Mouse (Mus musculus) hindbrain, postnatal 0 days (tissue): ENCODE data around the gene Scamp5. TPM values are rescaled to one million over a fixed set of nuclear protein-coding genes. Genes with fewer than 3 reads are reported as not detected.

ENCODE experiments used
- ATAC-seq: fragments of 200-750 bp; cut with Nextera tagmentation; 2 replicates; pipeline ENCODE4 v1.8.0; 2017; ENCODE audit warnings: mild to moderate bottlenecking, moderate TSS enrichment, moderate library complexity
- DNase-seq: peaks from one replicate; pipeline ENCODE4 v3.0.0-alpha.2; 2015; ENCODE audit warnings: low spot score
- H3K27ac ChIP-seq: fragments of 300-500 bp; sonication (generic); 2 replicates; pipeline ENCODE4 v1.5.1; 2014; ENCODE audit warnings: mild to moderate bottlenecking
- H3K27me3 ChIP-seq: fragments of 300-500 bp; sonication (generic); 2 replicates; pipeline ENCODE4 v1.6.1; 2014; ENCODE audit warnings: low read length, mixed read lengths; ENCODE audit not compliant: insufficient read depth
- H3K36me3 ChIP-seq: fragments of 300-500 bp; sonication (generic); 2 replicates; pipeline ENCODE4 v1.6.1; 2014; ENCODE audit warnings: low read length, mixed read lengths; ENCODE audit not compliant: insufficient read depth
- H3K4me1 ChIP-seq: fragments of 300-500 bp; sonication (generic); 2 replicates; pipeline ENCODE4 v1.6.1; 2014; ENCODE audit warnings: antibody characterized with exemption, low read length, mixed read lengths; ENCODE audit not compliant: insufficient read depth
- H3K4me2 ChIP-seq: fragments of 300-500 bp; sonication (generic); 2 replicates; pipeline ENCODE4 v1.6.1; 2014; ENCODE audit warnings: low read depth, mild to moderate bottlenecking, low read length, moderate library complexity, mixed read lengths
- H3K4me3 ChIP-seq: fragments of 300-500 bp; sonication (generic); 2 replicates; pipeline ENCODE4 v1.5.1; 2014; ENCODE audit warnings: low read length
- H3K9ac ChIP-seq: fragments of 300-500 bp; sonication (generic); replicated peaks from 2 replicates; pipeline ENCODE4 v1.6.1; 2014; ENCODE audit warnings: mild to moderate bottlenecking, low read length, moderate library complexity, mixed read lengths
- H3K9me3 ChIP-seq: fragments of 300-500 bp; sonication (generic); 2 replicates; pipeline ENCODE4 v1.6.1; 2016; ENCODE audit warnings: low read length, mixed read lengths
- CTCF ChIP-seq: IDR thresholded peaks from 2 replicates; pipeline ENCODE4 v1.5.1; 2016; ENCODE audit warnings: antibody characterized with exemption, control low read depth, low read depth
- WGBS: fragments of 180-500 bp; shearing (Covaris S2); extraction: QIAGEN DNeasy Blood & Tissue Kit; methylation state at CpG from one replicate; pipeline ENCODE4 v1.1.7; 2014; 5-methylcytosine and 5-hydroxymethylcytosine counted together
- polyA plus RNA-seq: library from polyadenylated mRNA; unstranded; fragments of >200 nt; fragmentation: Nextera tagmentation; extraction: Ambion mirVana; gene quantifications from 2 replicates; pipeline ENCODE4 v1.2.1, GENCODE M21; 2015
- total RNA-seq: library from RNA; depleted of rRNA; stranded (reverse); fragments of >200 nt; gene quantifications from 2 replicates; pipeline ENCODE4 v1.2.3, GENCODE M21; 2014

Gene Scamp5
- total and polyA plus RNA-seq, 2 experiments from 2014 or later = 163 to 375 TPM

DNA sequence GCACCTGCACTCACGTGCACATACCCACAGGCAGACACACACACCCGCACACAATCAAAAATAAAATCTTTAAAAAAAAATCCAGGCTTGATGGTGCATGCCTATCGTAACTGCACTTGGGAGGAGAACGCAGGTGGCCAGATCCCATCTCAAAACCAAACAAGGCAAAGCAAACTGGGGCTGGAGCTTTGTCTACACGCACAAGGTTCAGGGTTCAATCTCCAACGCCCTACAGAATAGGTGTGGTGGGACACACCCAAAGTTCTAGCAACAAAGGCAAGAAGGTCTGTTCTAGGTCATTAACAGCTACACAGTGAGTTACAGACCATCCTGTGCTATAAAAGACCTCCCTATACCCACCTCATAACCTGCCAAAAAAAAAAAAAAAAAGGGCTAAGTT lies 5.0 kb downstream of the Scamp5 start:
- Histone ChIP-seq H3K4me3 (no peak overlapping the region), H3K27me3 (no peaks in the 10 kb centered on the region), H3K4me2 (no peak overlapping the region), H3K4me1 (peaks cover 5% of the 10 kb centered on the region; the same call in 1 of the 2 replicates), H3K27ac (no peak overlapping the region), H3K36me3 (peaks cover 7% of the 10 kb centered on the region; the same call in 1 of the 2 replicates), H3K9ac (no peak overlapping the region), H3K9me3 (no peaks in the 10 kb centered on the region)
- no peak for TF ChIP-seq CTCF
- DNase-seq = no peak
- 81% methylated on average over 6 of the region's 6 CpGs for WGBS
- ATAC-seq = no peak

DNA sequence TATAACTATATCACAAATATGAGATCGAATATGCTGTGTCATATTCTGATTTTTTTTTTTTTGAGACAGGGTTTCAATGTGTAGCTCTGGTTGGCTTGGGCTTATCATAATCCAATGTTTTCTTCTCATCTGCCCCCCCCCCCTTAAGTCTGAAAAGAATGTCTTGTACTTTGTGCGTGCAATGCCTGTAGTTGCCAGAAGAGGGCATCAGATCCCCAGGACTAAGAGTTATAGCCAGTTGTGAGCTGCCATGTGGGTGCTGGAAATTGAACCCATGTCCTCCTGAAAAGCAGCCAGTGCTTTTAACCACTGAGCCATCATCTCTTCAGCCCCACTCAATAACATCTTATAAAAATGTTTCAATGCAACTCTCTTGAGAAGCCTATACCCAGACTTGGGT lies 8.2 kb downstream of the Scamp5 start:
- WGBS = 98% methylated on average over 2 of the region's 2 CpGs

DNA sequence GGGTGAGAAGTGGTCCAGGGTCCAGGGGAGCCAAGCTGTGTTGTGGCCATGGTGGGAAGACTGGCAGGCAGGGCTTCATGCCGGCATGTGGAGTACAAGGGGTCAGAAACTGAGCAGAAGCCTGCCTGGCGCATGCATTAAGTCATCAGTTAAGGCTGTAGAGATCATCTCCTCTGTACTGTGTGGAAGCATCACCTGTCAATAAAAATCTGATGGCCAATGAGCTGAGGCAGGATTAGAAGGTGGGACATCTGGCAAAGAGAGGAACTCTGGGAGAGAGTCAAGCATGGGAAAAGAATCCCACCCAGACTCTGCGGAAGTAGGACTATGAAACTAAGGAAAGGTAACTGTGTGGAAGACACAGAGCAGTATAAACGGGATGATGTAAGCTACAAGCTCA lies 14.3 kb downstream of the Scamp5 start:
- Histone ChIP-seq H3K36me3 (peaks cover 25% of the 10 kb centered on the region), H3K4me2 (no peak overlapping the region), H3K27ac (no peak overlapping the region), H3K4me1 (no peaks in the 10 kb centered on the region), H3K9ac (no peak overlapping the region), H3K4me3 (no peak overlapping the region), H3K9me3 (no peaks in the 10 kb centered on the region), H3K27me3 (no peaks in the 10 kb centered on the region)
- ATAC-seq (no peak), DNase-seq (no peak)
- 80% methylated on average over 4 of the region's 4 CpGs for WGBS
- no peak for TF ChIP-seq CTCF

More for the DNA sequence above, 8.2 kb downstream of the Scamp5 start:
- Histone ChIP-seq H3K27me3 (no peaks in the 10 kb centered on the region), H3K9ac (no peak overlapping the region), H3K4me1 (no peaks in the 10 kb centered on the region), H3K4me3 (no peak overlapping the region), H3K36me3 (peaks cover 7% of the 10 kb centered on the region; the same call in 1 of the 2 replicates), H3K4me2 (no peak overlapping the region), H3K27ac (no peak overlapping the region), H3K9me3 (no peaks in the 10 kb centered on the region)
- peak; percentile 58 for TF ChIP-seq CTCF
- ATAC-seq = no peak
- DNase-seq = no peak

DNA sequence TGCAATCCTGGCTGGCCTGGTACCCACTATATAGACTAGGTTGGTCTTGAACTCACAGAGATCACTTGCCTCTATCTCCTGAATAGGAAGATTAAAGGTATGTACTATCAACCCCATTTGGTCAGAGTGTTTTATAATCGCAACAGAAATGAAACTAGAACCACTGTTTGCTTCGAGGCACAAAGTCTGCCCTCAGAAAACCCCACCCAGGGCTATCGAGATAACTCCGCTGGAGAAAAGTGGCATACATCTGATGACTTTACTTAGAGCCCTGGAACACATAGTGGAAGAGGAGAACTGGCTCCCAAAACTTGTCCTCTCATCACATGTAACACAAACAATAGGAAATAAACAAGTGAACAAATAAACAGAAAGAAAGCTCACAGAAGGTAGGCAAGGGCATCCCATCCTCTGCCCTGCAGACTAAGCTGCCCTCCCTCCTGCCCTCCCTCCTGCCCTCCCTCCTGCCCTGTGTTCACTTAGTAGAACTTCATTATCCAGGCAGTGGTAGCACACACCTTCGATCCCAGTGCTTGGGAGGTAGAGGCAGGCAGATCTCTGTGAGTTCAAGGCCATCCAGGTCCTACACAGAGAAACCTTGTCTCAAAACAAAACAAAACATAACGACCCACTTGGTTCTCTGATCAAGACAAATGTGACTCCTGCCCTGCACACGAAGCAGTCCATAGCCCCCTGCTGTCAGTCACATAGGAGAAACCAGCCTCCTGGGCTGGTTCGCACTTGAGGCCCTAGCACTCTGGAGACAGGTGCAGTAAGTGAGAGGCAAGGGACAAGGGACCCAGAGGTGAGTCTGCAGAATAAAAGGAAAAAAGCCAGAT lies 15.0 kb downstream of the Scamp5 start:
- peaks cover 30% of the 10 kb centered on the region for H3K36me3 ChIP-seq
- no peak for TF ChIP-seq CTCF
- WGBS = 82% methylated on average over 8 of the region's 8 CpGs
- H3K9ac ChIP-seq = no peak overlapping the region
- no peak for ATAC-seq
- no peak overlapping the region for H3K4me2 ChIP-seq
- H3K27me3 ChIP-seq = no peaks in the 10 kb centered on the region
- no peaks in the 10 kb centered on the region for H3K9me3 ChIP-seq
- DNase-seq = no peak
- H3K4me1 ChIP-seq = no peaks in the 10 kb centered on the region
- no peak overlapping the region for H3K4me3 ChIP-seq
- H3K27ac ChIP-seq = no peak overlapping the region

DNA sequence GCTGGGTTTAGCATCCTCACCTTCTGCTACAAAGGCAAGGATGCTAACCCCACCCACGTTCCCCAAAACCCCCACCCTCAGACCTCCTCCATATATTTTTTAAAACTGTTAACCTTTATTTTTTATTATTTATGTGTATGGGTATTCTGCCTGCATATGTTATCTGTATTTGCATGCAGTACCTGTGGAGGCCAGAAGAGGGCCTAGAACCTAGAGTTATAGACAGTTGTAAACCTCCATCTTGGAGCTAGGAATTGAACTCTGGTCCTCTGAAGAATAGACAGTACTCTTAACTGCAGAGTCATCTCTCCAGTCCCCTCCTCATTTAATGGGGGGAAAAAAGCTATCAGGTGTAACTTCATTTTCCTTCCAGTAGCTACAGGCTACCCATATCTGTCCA lies 18.1 kb downstream of the Scamp5 start:
- Histone ChIP-seq H3K4me3 (no peak overlapping the region), H3K27ac (no peak overlapping the region), H3K27me3 (no peaks in the 10 kb centered on the region), H3K4me1 (no peaks in the 10 kb centered on the region), H3K9me3 (no peaks in the 10 kb centered on the region), H3K36me3 (peaks cover 52% of the 10 kb centered on the region), H3K4me2 (no peak overlapping the region), H3K9ac (no peak overlapping the region)
- DNase-seq = peak; percentile 26
- WGBS = 71% methylated on average over 1 of the region's 1 CpGs
- TF ChIP-seq CTCF = peak; percentile 60
- ATAC-seq = no peak

DNA sequence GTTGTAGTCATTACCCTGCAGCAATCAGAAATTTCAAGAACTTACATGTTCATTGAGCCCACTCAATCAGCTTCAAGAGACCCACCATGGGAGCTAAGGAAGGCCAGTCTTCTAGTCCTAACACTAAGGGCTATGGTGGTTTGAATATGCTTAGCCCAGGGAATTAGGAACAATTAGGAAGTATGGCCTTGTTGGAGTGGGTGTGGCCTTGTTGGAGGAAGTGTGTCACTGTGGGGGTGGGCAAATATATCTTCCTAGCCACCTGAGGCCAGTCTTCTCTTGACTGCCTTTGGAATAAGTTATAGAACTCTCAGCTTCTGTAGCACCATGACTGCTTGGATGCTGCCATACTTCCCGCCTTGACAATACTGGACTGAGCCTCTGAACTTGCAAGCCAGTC lies 27.2 kb downstream of the Scamp5 start:
- no peak for DNase-seq
- no peak for TF ChIP-seq CTCF
- peaks cover 24% of the 10 kb centered on the region; the same call in 1 of the 2 replicates for H3K36me3 ChIP-seq
- WGBS = 97% methylated on average over 1 of the region's 1 CpGs
- no peak overlapping the region for H3K9ac ChIP-seq
- no peak overlapping the region for H3K4me2 ChIP-seq
- H3K27ac ChIP-seq = no peak overlapping the region; the same call in 1 of the 2 replicates
- ATAC-seq = no peak
- no peaks in the 10 kb centered on the region for H3K9me3 ChIP-seq
- no peaks in the 10 kb centered on the region for H3K27me3 ChIP-seq
- H3K4me1 ChIP-seq = no peaks in the 10 kb centered on the region
- no peak overlapping the region for H3K4me3 ChIP-seq
